Mouse (Mus musculus): Measurements from ENCODE around the gene Pcnx4.

- TF ChIP-seq POLR2A (IDR thresholded peaks at IDR 0.05; ENCODE audit: low read depth, low read length) (no peak), CTCF (IDR thresholded peaks at IDR 0.05; ENCODE audit: borderline replicate concordance, insufficient read depth, low read length) (no peak)
Measured at GRCm38 (mm10) chr12:72582021-72582420, 45.8 kb downstream of the Pcnx4 start.
